Comparison of ENCODE assay signal across 19 mouse cellular contexts in the genomic region with DNA sequence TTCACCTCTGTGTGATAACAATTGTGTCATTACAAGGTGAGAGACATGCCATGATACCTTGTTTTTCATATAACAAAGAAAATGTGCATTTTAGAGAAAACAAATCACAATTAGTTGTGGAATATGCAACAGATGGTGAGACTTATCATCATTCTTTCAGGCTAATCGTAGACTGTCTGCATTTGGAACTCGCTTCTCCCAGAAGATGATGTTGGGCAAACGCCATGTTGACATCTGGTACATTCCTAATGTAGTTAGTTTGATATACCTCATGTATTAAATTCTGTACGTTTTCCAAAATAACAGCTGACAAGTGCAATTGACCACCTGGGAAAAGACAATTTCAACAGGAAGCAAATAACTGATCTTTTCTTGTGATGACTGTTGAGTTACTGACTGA.
DNase-seq lines count a peak whose midpoint lies in the region; ATAC-seq and TF ChIP-seq lines count a peak whose summit lies in the region.
"Had no signal": no experiment of that assay in that cellular context is flagged by ENCODE, and none has a peak within 500 bp of the region (broad histone marks: within the 10 kb centered on the region; RNA-seq: fewer than 3 reads in every experiment).

No protein-coding gene starts in this region.

- no peak overlapping the region for H3K4me3 ChIP-seq in forebrain, postnatal 0 days (ENCODE audit: low read depth, low read length)
- H3K4me3 ChIP-seq in forebrain, embryonic 10.5 days = no peak overlapping the region
- H3K4me3 ChIP-seq in midbrain, postnatal 0 days (ENCODE audit: low read depth, low read length) = no peak overlapping the region
- H3K4me3 ChIP-seq in midbrain, embryonic 16.5 days (ENCODE audit: low read depth, low read length) = no peak overlapping the region
- H3K4me3 ChIP-seq: heart, embryonic 10.5 days; lung, embryonic 15.5 days; neural tube, embryonic 12.5 days had no signal

- no peaks in the 10 kb centered on the region for H3K27me3 ChIP-seq in forebrain, postnatal 0 days (ENCODE audit: insufficient read depth, low read length)
- no peaks in the 10 kb centered on the region for H3K27me3 ChIP-seq in forebrain, embryonic 10.5 days (ENCODE audit: poor library complexity, severe bottlenecking)
- no peaks in the 10 kb centered on the region for H3K27me3 ChIP-seq in midbrain, postnatal 0 days (ENCODE audit: insufficient read depth, low read length)
- H3K27me3 ChIP-seq in midbrain, embryonic 16.5 days (ENCODE audit: control insufficient read depth, insufficient read depth, low read depth, low read length) = no peaks in the 10 kb centered on the region
- H3K27me3 ChIP-seq: lung, embryonic 15.5 days; neural tube, embryonic 12.5 days had no signal

- no peak for ATAC-seq in forebrain, postnatal 0 days
- ATAC-seq in midbrain, postnatal 0 days (ENCODE audit: low FRiP score) = no peak
- ATAC-seq in midbrain, embryonic 16.5 days = no peak
- ATAC-seq: forebrain, embryonic 16.5 days had no signal

- 67% methylated on average over 4 of the region's 4 CpGs for WGBS in forebrain, postnatal 0 days
- 91% methylated on average over 4 of the region's 4 CpGs for WGBS in forebrain, embryonic 10.5 days
- 84% methylated on average over 4 of the region's 4 CpGs for WGBS in midbrain, postnatal 0 days
- 86% methylated on average over 4 of the region's 4 CpGs for WGBS in midbrain, embryonic 16.5 days

- H3K36me3 ChIP-seq in forebrain, postnatal 0 days (ENCODE audit: insufficient read depth) = no peaks in the 10 kb centered on the region
- no peaks in the 10 kb centered on the region for H3K36me3 ChIP-seq in forebrain, embryonic 10.5 days (replicated peaks)
- no peaks in the 10 kb centered on the region for H3K36me3 ChIP-seq in midbrain, postnatal 0 days (ENCODE audit: insufficient read depth, low read length)
- no peaks in the 10 kb centered on the region for H3K36me3 ChIP-seq in midbrain, embryonic 16.5 days (ENCODE audit: control insufficient read depth, insufficient read depth, low read length)
- H3K36me3 ChIP-seq: heart, embryonic 10.5 days; lung, embryonic 15.5 days; neural tube, embryonic 12.5 days had no signal

- no peaks in the 10 kb centered on the region for H3K9me3 ChIP-seq in forebrain, postnatal 0 days (ENCODE audit: low read length)
- H3K9me3 ChIP-seq in forebrain, embryonic 10.5 days = no peaks in the 10 kb centered on the region
- H3K9me3 ChIP-seq in midbrain, postnatal 0 days (ENCODE audit: low read length) = no peaks in the 10 kb centered on the region
- H3K9me3 ChIP-seq in midbrain, embryonic 16.5 days (replicated peaks; ENCODE audit: control insufficient read depth, low read length, poor library complexity, severe bottlenecking) = no peaks in the 10 kb centered on the region
- H3K9me3 ChIP-seq: heart, embryonic 10.5 days; lung, embryonic 15.5 days; neural tube, embryonic 12.5 days had no signal

- no peak overlapping the region for H3K27ac ChIP-seq in forebrain, postnatal 0 days (ENCODE audit: low read depth, low read length)
- no peak overlapping the region for H3K27ac ChIP-seq in forebrain, embryonic 10.5 days
- H3K27ac ChIP-seq in midbrain, postnatal 0 days (ENCODE audit: low read depth, low read length) = no peak overlapping the region
- H3K27ac ChIP-seq in midbrain, embryonic 16.5 days (ENCODE audit: low read length) = no peak overlapping the region
- H3K27ac ChIP-seq: heart, embryonic 10.5 days; liver, embryonic 14.5 days; lung, embryonic 15.5 days; neural tube, embryonic 12.5 days had no signal

- DNase-seq in forebrain, postnatal 0 days = peak; percentile 21
- DNase-seq in forebrain, embryonic 10.5 days (ENCODE audit: extremely low spot score, low spot score) = no peak
- DNase-seq in midbrain, postnatal 0 days (ENCODE audit: low spot score) = peak; percentile 63
- peak; percentile 3 to 7 for DNase-seq in cerebellum, postnatal 36 days
- peak; percentile 2 for DNase-seq in telencephalon, adult 2 months (ENCODE audit: low read depth, low spot score)
- no peak for DNase-seq in adrenal gland, postnatal 14 days
- DNase-seq in right cerebral cortex, postnatal 36 days (ENCODE audit: low spot score in 2 of 2) = no peak
- DNase-seq: adrenal gland, adult 2 months; kidney, adult 2 months; kidney, postnatal 14 days; lung, postnatal 4 days; right cerebral cortex, adult 18-20 months; thymus, postnatal 36 days had no signal

- no peak overlapping the region for H3K4me2 ChIP-seq in forebrain, postnatal 0 days (ENCODE audit: low read depth)
- H3K4me2 ChIP-seq in midbrain, postnatal 0 days (ENCODE audit: low read depth, low read length, poor library complexity, severe bottlenecking) = no peak overlapping the region
- H3K4me2 ChIP-seq in midbrain, embryonic 16.5 days (ENCODE audit: low read length) = no peak overlapping the region
- H3K4me2 ChIP-seq: lung, embryonic 15.5 days; neural tube, embryonic 12.5 days had no signal

- H3K4me1 ChIP-seq in forebrain, postnatal 0 days (ENCODE audit: insufficient read depth) = no peaks in the 10 kb centered on the region
- H3K4me1 ChIP-seq in forebrain, embryonic 10.5 days = no peaks in the 10 kb centered on the region
- no peaks in the 10 kb centered on the region for H3K4me1 ChIP-seq in midbrain, postnatal 0 days (ENCODE audit: insufficient read depth, low read length)
- no peaks in the 10 kb centered on the region for H3K4me1 ChIP-seq in midbrain, embryonic 16.5 days (ENCODE audit: control insufficient read depth, insufficient read depth, low read length)
- H3K4me1 ChIP-seq: heart, embryonic 10.5 days; lung, embryonic 15.5 days; neural tube, embryonic 12.5 days had no signal

- H3K9ac ChIP-seq in forebrain, postnatal 0 days = no peak overlapping the region
- H3K9ac ChIP-seq in midbrain, postnatal 0 days (replicated peaks; ENCODE audit: low read length, poor library complexity, severe bottlenecking) = no peak overlapping the region
- H3K9ac ChIP-seq in midbrain, embryonic 16.5 days (ENCODE audit: low read depth, low read length) = no peak overlapping the region
- H3K9ac ChIP-seq: liver, embryonic 14.5 days; lung, embryonic 15.5 days; neural tube, embryonic 12.5 days had no signal

- TF ChIP-seq CTCF in forebrain, postnatal 0 days (IDR thresholded peaks at IDR 0.05; ENCODE audit: low read depth) = no peak
- no peak for TF ChIP-seq CTCF in midbrain, postnatal 0 days (IDR thresholded peaks at IDR 0.05)

Comparison
In these comparisons a context has a peak if more than half of its experiments do, and no peak if none do; other contexts are left out.
1. DNase-seq: peak in forebrain, postnatal 0 days (single experiment), midbrain, postnatal 0 days (single experiment), cerebellum, postnatal 36 days (2 of 2) and telencephalon, adult 2 months (single experiment); none in forebrain, embryonic 10.5 days (single experiment), adrenal gland, postnatal 14 days (single experiment) and right cerebral cortex, postnatal 36 days (0 of 2).